ENCODE assay signal across 8 mouse cellular contexts in the genomic region with DNA sequence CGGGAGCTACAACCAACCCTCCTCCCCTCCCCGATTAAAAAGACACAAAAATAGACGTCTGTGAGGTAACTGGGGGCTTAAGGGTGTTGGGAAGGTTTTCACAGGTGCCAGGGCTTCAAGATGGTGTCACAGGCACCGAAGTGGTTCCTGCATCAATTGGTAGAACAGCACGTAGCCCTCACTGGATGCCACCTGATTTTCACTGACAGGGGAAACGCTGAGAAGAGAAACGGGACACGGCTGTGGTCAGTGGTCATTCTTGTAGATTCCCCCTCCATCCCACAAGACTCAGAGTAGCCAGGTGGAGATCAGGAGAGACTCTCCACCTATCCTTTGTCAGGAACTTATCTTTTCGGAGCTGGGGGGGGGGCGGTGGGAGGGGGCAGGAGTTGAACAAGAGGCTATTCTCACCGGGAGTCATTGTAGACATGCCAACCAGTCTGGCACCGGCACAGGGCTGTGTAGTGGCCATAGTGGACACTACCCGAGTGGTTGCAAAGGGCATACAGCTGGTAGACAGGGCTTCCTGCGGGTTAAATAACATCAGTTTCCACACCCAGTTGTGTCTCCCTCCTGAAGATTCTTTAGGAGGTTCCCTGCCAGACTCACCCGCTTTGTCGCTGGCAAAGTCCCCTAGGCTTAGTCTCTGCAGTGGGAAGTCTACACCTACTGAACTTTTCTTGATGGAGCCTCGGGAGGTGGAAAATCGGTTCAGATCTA. TPM values are rescaled to one million over a fixed set of nuclear protein-coding genes. Genes with fewer than 3 reads are reported as not detected.
DNase-seq lines count a peak whose midpoint lies in the region; ATAC-seq and TF ChIP-seq lines count a peak whose summit lies in the region.

No protein-coding gene starts in this region.

- no peaks in the 10 kb centered on the region; the same call in 1 of the 2 replicates for H3K79me2 ChIP-seq in heart, adult 2 months (replicated peaks; ENCODE audit: control insufficient read depth, insufficient read depth, low read length)

- WGBS in heart, adult 2 months = 72% methylated on average over 18 of the region's 18 CpGs
- WGBS in intestine, embryonic 14.5 days = 77% methylated on average over 18 of the region's 18 CpGs
- 77% methylated on average over 18 of the region's 18 CpGs for WGBS in stomach, embryonic 14.5 days

- H3K27me3 ChIP-seq in heart, adult 2 months (ENCODE audit: control insufficient read depth, insufficient read depth, low read length) = no peaks in the 10 kb centered on the region
- H3K27me3 ChIP-seq in megakaryocyte, embryonic 14.5 days (replicated peaks) = no peaks in the 10 kb centered on the region
- H3K27me3 ChIP-seq in intestine, embryonic 14.5 days (replicated peaks; ENCODE audit: control insufficient read depth, insufficient read depth, low read length) = no peaks in the 10 kb centered on the region
- H3K27me3 ChIP-seq in stomach, embryonic 14.5 days (ENCODE audit: control insufficient read depth, insufficient read depth, low read length) = no peaks in the 10 kb centered on the region

- DNase-seq in heart, adult 2 months = peak; percentile 5 to 19
- no peak for DNase-seq in heart, postnatal 10 days
- no peak for DNase-seq in intestine, embryonic 14.5 days (ENCODE audit: low spot score)
- no peak for DNase-seq in left cerebral cortex, postnatal 10 days (ENCODE audit: extremely low spot score in 1 of 2, low spot score in 2 of 2)
- DNase-seq in ovary, adult 18-20 months (ENCODE audit: low spot score) = no peak

- no peak for TF ChIP-seq CTCF in heart, adult 2 months (IDR thresholded peaks at IDR 0.05)

- H3K4me3 ChIP-seq in heart, adult 2 months = no peak overlapping the region
- peak overlapping the region; percentile 95 for H3K4me3 ChIP-seq in megakaryocyte, embryonic 14.5 days (replicated peaks)
- peak overlapping the region; percentile 69; the same call in 1 of the 2 replicates for H3K4me3 ChIP-seq in intestine, embryonic 14.5 days (ENCODE audit: low read depth, low read length)
- peak overlapping the region; percentile 45; the same call in 1 of the 2 replicates for H3K4me3 ChIP-seq in stomach, embryonic 14.5 days (ENCODE audit: low read depth, low read length)

- H3K27ac ChIP-seq in heart, adult 2 months = peak overlapping the region; percentile 96; the same call in 1 of the 2 replicates
- H3K27ac ChIP-seq in intestine, embryonic 14.5 days (ENCODE audit: low read depth) = peak overlapping the region; percentile 60; the same call in 1 of the 2 replicates
- H3K27ac ChIP-seq in stomach, embryonic 14.5 days (ENCODE audit: low read length) = no peak overlapping the region

- no peak for TF ChIP-seq POLR2A in heart, adult 2 months (IDR thresholded peaks at IDR 0.05; ENCODE audit: insufficient read depth, low read depth, low read length)

- intact Hi-C loops in heart, adult 2 months (cut with DNase I) = no loop called here
- intact Hi-C loops in heart, postnatal 10 days (cut with DNase I) = loop anchor here (10.0 kb wide), 1 partner anchor 167 kb away; the partner anchor contains the start of gene Cfap126
- intact Hi-C loops in left cerebral cortex, postnatal 10 days (cut with DNase I) = no loop called here

- ATAC-seq in megakaryocyte, adult 5-6 weeks (ENCODE audit: poor library complexity, severe bottlenecking) = no peak
- ATAC-seq in intestine, embryonic 14.5 days (replicated peaks; ENCODE audit: low FRiP score, low TSS enrichment, low read depth) = no peak
- ATAC-seq in stomach, embryonic 14.5 days (ENCODE audit: insufficient number of reproducible peaks, insufficient read depth, low FRiP score, low read depth) = no peak

- H3K9ac ChIP-seq in heart, adult 2 months (ENCODE audit: low read depth, low read length) = no peak overlapping the region
- peak overlapping the region; percentile 41; the same call in 1 of the 2 replicates for H3K9ac ChIP-seq in intestine, embryonic 14.5 days (ENCODE audit: low read length)
- no peak overlapping the region for H3K9ac ChIP-seq in stomach, embryonic 14.5 days (replicated peaks; ENCODE audit: low read depth, low read length)

- H3K9me3 ChIP-seq in megakaryocyte, embryonic 14.5 days = no peaks in the 10 kb centered on the region
- no peaks in the 10 kb centered on the region for H3K9me3 ChIP-seq in intestine, embryonic 14.5 days (ENCODE audit: control insufficient read depth, low read length)
- H3K9me3 ChIP-seq in stomach, embryonic 14.5 days (ENCODE audit: control insufficient read depth, low read depth, low read length) = no peaks in the 10 kb centered on the region

- peaks cover 7% of the 10 kb centered on the region for H3K4me1 ChIP-seq in heart, adult 2 months (ENCODE audit: control insufficient read depth, insufficient read depth, low read length)
- H3K4me1 ChIP-seq in megakaryocyte, embryonic 14.5 days = peaks cover 59% of the 10 kb centered on the region
- H3K4me1 ChIP-seq in intestine, embryonic 14.5 days (replicated peaks; ENCODE audit: control insufficient read depth, insufficient read depth, low read length) = peaks cover 17% of the 10 kb centered on the region
- H3K4me1 ChIP-seq in stomach, embryonic 14.5 days (ENCODE audit: control insufficient read depth, insufficient read depth, low read length) = peaks cover 24% of the 10 kb centered on the region

- TF ChIP-seq EP300 in heart, adult 2 months (IDR thresholded peaks at IDR 0.05; ENCODE audit: insufficient read depth, low read depth, low read length) = no peak

- peak overlapping the region; percentile 90 for H3K4me2 ChIP-seq in intestine, embryonic 14.5 days (ENCODE audit: low read length)
- peak overlapping the region; percentile 62; the same call in 1 of the 2 replicates for H3K4me2 ChIP-seq in stomach, embryonic 14.5 days (replicated peaks; ENCODE audit: low read depth, low read length)

- H3K36me3 ChIP-seq in heart, adult 2 months (ENCODE audit: control insufficient read depth, insufficient read depth, low read length) = no peaks in the 10 kb centered on the region
- H3K36me3 ChIP-seq in megakaryocyte, embryonic 14.5 days (replicated peaks; ENCODE audit: low read length) = peaks cover 66% of the 10 kb centered on the region
- peaks cover 56% of the 10 kb centered on the region for H3K36me3 ChIP-seq in intestine, embryonic 14.5 days (ENCODE audit: control insufficient read depth, insufficient read depth, low read length)
- peaks cover 48% of the 10 kb centered on the region for H3K36me3 ChIP-seq in stomach, embryonic 14.5 days (ENCODE audit: control insufficient read depth, insufficient read depth, low read length)

RNA-seq across cellular contexts. Expression of gene Ppox, which starts 1.3 kb away (rescaled TPM):
- total RNA-seq in heart, adult 2 months (2021) = 10 to 100 TPM in 1 of 2 experiments, 1 to 10 TPM in 1; 9.7 to 12.0 TPM
- 31.4 and 33.1 TPM in 2 replicates for polyA plus RNA-seq in heart, adult 2 months (2012; rRNA removed)
- total RNA-seq in heart, postnatal 10 days (2021) = 10 to 100 TPM; 20.7 to 21.4 TPM
- 17.0 and 28.8 TPM in 2 replicates for polyA plus RNA-seq in megakaryocyte, embryonic 14.5 days (2012; ENCODE audit: insufficient read depth, low replicate concordance)
- 26.5 and 27.4 TPM in 2 replicates for total RNA-seq in megakaryocyte, adult 5-6 weeks (2015)
- total RNA-seq in megakaryocyte, adult 5-6 weeks (2017) = 14.5 and 18.0 TPM in 2 replicates
- 48.6 and 51.5 TPM in 2 replicates for polyA plus RNA-seq in intestine, embryonic 14.5 days (2014; fragmentation: Nextera tagmentation; extraction: Ambion mirVana)
- 56.7 and 57.7 TPM in 2 replicates for polyA plus RNA-seq in stomach, embryonic 14.5 days (2014; fragmentation: Nextera tagmentation; extraction: Ambion mirVana)
- 10 to 100 TPM; 20.4 to 21.8 TPM for total RNA-seq in left cerebral cortex, postnatal 10 days (2021)

RNA-seq across cellular contexts. Expression of gene Usp21, which starts 5.5 kb away (rescaled TPM):
- 10 to 100 TPM; 19.9 to 20.1 TPM for total RNA-seq in heart, adult 2 months (2021)
- 31.7 and 37.9 TPM in 2 replicates for polyA plus RNA-seq in heart, adult 2 months (2012; rRNA removed)
- total RNA-seq in heart, postnatal 10 days (2021) = 10 to 100 TPM; 20.7 to 26.8 TPM
- polyA plus RNA-seq in megakaryocyte, embryonic 14.5 days (2012; ENCODE audit: insufficient read depth, low replicate concordance) = 33.2 and 67.7 TPM in 2 replicates
- total RNA-seq in megakaryocyte, adult 5-6 weeks (2015) = 41.1 and 41.9 TPM in 2 replicates
- 20.2 and 28.9 TPM in 2 replicates for total RNA-seq in megakaryocyte, adult 5-6 weeks (2017)
- polyA plus RNA-seq in intestine, embryonic 14.5 days (2014; fragmentation: Nextera tagmentation; extraction: Ambion mirVana) = 63.0 and 68.1 TPM in 2 replicates
- 68.8 and 70.6 TPM in 2 replicates for polyA plus RNA-seq in stomach, embryonic 14.5 days (2014; fragmentation: Nextera tagmentation; extraction: Ambion mirVana)
- total RNA-seq in left cerebral cortex, postnatal 10 days (2021) = 10 to 100 TPM; 51.5 to 53.4 TPM

RNA-seq across cellular contexts. Expression of gene B4galt3, which starts 12.1 kb away (rescaled TPM):
- total RNA-seq in heart, adult 2 months (2021) = 10 to 100 TPM; 16.4 to 17.4 TPM
- polyA plus RNA-seq in heart, adult 2 months (2012; rRNA removed) = 41.9 and 45.7 TPM in 2 replicates
- 10 to 100 TPM; 28.0 to 28.6 TPM for total RNA-seq in heart, postnatal 10 days (2021)
- 20.5 and 20.6 TPM in 2 replicates for polyA plus RNA-seq in megakaryocyte, embryonic 14.5 days (2012; ENCODE audit: insufficient read depth, low replicate concordance)
- total RNA-seq in megakaryocyte, adult 5-6 weeks (2015) = 17.8 and 20.4 TPM in 2 replicates
- total RNA-seq in megakaryocyte, adult 5-6 weeks (2017) = 28.5 and 33.5 TPM in 2 replicates
- polyA plus RNA-seq in intestine, embryonic 14.5 days (2014; fragmentation: Nextera tagmentation; extraction: Ambion mirVana) = 65.5 and 68.4 TPM in 2 replicates
- polyA plus RNA-seq in stomach, embryonic 14.5 days (2014; fragmentation: Nextera tagmentation; extraction: Ambion mirVana) = 81.1 and 87.0 TPM in 2 replicates
- total RNA-seq in left cerebral cortex, postnatal 10 days (2021) = 10 to 100 TPM; 59.7 to 64.1 TPM

RNA-seq across cellular contexts. Expression of gene Ufc1, which starts 12.6 kb away (rescaled TPM):
- 10 to 100 TPM; 80.5 to 93.5 TPM for total RNA-seq in heart, adult 2 months (2021)
- 29.7 and 37.7 TPM in 2 replicates for polyA plus RNA-seq in heart, adult 2 months (2012; rRNA removed)
- total RNA-seq in heart, postnatal 10 days (2021) = 100 to 1,000 TPM; 101 to 112 TPM
- 18.6 and 97.6 TPM in 2 replicates for polyA plus RNA-seq in megakaryocyte, embryonic 14.5 days (2012; ENCODE audit: insufficient read depth, low replicate concordance)
- 95.3 and 105 TPM in 2 replicates for total RNA-seq in megakaryocyte, adult 5-6 weeks (2015)
- 54.6 and 78.6 TPM in 2 replicates for total RNA-seq in megakaryocyte, adult 5-6 weeks (2017)
- 105 and 114 TPM in 2 replicates for polyA plus RNA-seq in intestine, embryonic 14.5 days (2014; fragmentation: Nextera tagmentation; extraction: Ambion mirVana)
- 118 and 130 TPM in 2 replicates for polyA plus RNA-seq in stomach, embryonic 14.5 days (2014; fragmentation: Nextera tagmentation; extraction: Ambion mirVana)
- 100 to 1,000 TPM; 110 to 114 TPM for total RNA-seq in left cerebral cortex, postnatal 10 days (2021)

RNA-seq across cellular contexts. Expression of gene Ndufs2, which starts 31.1 kb away (rescaled TPM):
- total RNA-seq in heart, adult 2 months (2021) = 1,000 to 10,000 TPM; 1,369 to 1,610 TPM
- 997 and 1,250 TPM in 2 replicates for polyA plus RNA-seq in heart, adult 2 months (2012; rRNA removed)
- total RNA-seq in heart, postnatal 10 days (2021) = 1,000 to 10,000 TPM; 1,054 to 1,076 TPM
- polyA plus RNA-seq in megakaryocyte, embryonic 14.5 days (2012; ENCODE audit: insufficient read depth, low replicate concordance) = 24.9 and 49.7 TPM in 2 replicates
- total RNA-seq in megakaryocyte, adult 5-6 weeks (2015) = 235 and 245 TPM in 2 replicates
- 276 and 306 TPM in 2 replicates for total RNA-seq in megakaryocyte, adult 5-6 weeks (2017)
- 247 and 258 TPM in 2 replicates for polyA plus RNA-seq in intestine, embryonic 14.5 days (2014; fragmentation: Nextera tagmentation; extraction: Ambion mirVana)
- 219 and 234 TPM in 2 replicates for polyA plus RNA-seq in stomach, embryonic 14.5 days (2014; fragmentation: Nextera tagmentation; extraction: Ambion mirVana)
- total RNA-seq in left cerebral cortex, postnatal 10 days (2021) = 100 to 1,000 TPM; 243 to 255 TPM

Comparison
In these comparisons a context has a peak if more than half of its experiments do, and no peak if none do; other contexts are left out.
1. DNase-seq: peak in heart, adult 2 months (2 of 2); none in heart, postnatal 10 days (0 of 2), intestine, embryonic 14.5 days (single experiment), left cerebral cortex, postnatal 10 days (0 of 2) and ovary, adult 18-20 months (single experiment).